Mouse (Mus musculus): ENCODE measurements around the gene Pdxk. TPM values are rescaled to one million over a fixed set of nuclear protein-coding genes. Genes with fewer than 3 reads are reported as not detected.
A peak's percentile ranks its signal among the peaks of the same experiment; 100 is the strongest.

Gene Pdxk
- polyA plus RNA-seq, 1 experiment from 2014 or later = 19.2 TPM

DNA sequence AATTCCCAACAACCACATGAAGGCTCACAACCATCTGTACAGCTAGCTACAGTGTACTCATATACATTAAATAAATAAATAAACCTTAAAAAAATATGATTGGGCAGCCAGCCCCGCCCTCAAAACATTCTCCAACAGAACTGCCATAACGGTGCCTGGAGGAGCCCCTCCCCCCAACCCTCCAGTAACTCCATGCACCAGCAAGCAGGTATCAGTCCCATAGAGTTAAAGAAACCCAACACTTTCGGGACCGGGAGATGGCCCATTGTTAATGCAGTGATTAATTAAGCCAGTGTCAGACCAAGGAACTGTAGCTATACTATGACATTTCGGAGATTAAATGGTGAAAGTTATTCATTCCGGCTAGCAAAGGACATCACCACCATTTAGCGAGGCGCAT is 52.9 kb downstream of the Pdxk start:
- Histone ChIP-seq H3K27me3 (no peaks in the 10 kb centered on the region), H3K27ac (peak overlapping the region; percentile 89), H3K4me3 (peak overlapping the region; percentile 88), H3K36me3 (peaks cover 40% of the 10 kb centered on the region), H3K9me3 (no peaks in the 10 kb centered on the region), H3K9ac (peak overlapping the region; percentile 85), H3K4me1 (replicated peaks) (peaks cover 14% of the 10 kb centered on the region), H3K4me2 (peak overlapping the region; percentile 71)
- ATAC-seq (ENCODE audit: low FRiP score) = 0 out of 2 replicates have a peak, but pooled peaks have one; percentile 9
- 17% methylated on average over 8 of the region's 8 CpGs for WGBS

DNA sequence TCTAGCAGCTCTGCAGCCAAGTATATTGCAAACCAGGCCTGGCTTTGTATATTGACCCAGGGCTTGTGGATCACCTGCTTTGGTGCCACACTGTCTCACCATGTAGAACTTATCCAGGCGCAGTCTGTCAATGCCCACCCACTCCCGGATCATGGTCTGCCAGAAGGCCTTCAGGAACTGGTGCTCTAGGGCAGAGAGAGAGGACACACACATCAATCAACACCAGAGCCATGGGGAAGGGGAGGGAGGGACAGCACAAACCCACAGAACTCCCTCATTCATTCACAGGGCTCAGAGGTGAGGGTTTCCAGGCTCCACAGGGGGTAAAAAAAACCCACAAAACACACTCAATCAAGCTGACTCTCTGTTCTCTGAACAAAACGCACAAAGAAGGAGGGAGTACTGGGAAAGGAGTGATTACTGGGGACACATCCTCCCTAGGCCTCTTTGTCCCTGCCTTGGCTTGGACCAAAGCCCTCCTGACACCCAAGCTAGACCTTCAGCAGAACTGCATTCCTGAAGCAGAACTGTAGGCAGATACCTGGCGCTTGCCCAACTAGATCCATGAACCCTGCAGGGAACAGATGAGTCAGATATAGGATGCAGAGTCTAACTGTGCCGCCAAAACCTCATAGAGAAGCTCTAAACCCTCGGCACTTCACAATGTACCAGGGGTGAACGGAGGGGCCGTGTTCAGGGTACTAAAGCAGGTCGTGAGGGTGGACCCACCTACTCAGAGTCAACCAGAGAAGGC is 55.6 kb downstream of the Pdxk start:
- Histone ChIP-seq H3K36me3 (peaks cover 65% of the 10 kb centered on the region), H3K27ac (no peak overlapping the region), H3K4me3 (no peak overlapping the region), H3K27me3 (no peaks in the 10 kb centered on the region), H3K4me2 (no peak overlapping the region), H3K9ac (no peak overlapping the region), H3K4me1 (replicated peaks) (peaks cover 14% of the 10 kb centered on the region), H3K9me3 (no peaks in the 10 kb centered on the region)
- WGBS = 89% methylated on average over 9 of the region's 9 CpGs
- no peak for ATAC-seq (ENCODE audit: low FRiP score)

DNA sequence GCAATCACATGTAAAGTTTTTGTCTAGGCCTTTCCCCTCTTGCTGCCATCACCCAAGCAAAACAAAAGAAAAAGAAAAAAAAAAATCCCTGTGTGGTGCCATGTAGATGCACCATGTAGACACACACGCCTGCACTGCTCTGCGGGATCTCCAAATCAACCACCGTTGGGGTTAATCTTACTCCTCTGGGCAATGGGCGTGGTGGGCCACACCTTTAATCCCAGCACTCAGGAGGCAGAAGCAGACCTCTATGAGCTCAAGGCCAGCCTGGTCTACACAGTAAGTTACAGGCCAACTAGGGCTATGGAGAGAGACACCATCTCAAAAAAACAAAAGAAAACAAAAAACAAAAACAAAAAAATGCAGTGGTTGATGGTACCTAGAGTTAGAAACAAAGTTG is 57.6 kb downstream of the Pdxk start:
- Histone ChIP-seq H3K4me1 (replicated peaks) (peaks cover 14% of the 10 kb centered on the region), H3K27me3 (no peaks in the 10 kb centered on the region), H3K9me3 (no peaks in the 10 kb centered on the region), H3K9ac (no peak overlapping the region), H3K4me3 (no peak overlapping the region), H3K36me3 (peaks cover 86% of the 10 kb centered on the region), H3K4me2 (no peak overlapping the region), H3K27ac (no peak overlapping the region)
- WGBS = 96% methylated on average over 4 of the region's 4 CpGs
- ATAC-seq (ENCODE audit: low FRiP score) = no peak

DNA sequence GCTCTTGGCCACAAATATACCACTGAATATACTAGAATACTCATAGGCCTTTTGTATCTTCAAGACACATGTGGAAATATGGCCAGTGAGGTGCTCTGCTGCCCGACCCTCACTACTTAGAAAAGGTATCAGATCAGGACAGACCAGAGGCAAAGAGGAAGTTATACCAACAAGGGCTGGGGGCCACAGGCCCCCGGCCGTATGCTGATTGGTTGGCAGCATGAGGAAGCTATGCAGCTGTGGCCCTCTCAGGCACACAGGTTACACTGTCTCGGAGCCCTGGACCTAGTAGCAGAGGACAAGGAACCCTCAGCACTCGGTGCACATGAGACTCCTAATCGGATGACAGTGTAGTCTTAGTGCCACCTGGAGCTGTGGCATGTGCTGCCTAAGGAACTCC is 58.6 kb downstream of the Pdxk start:
- Histone ChIP-seq H3K27me3 (no peaks in the 10 kb centered on the region), H3K4me2 (no peak overlapping the region), H3K27ac (no peak overlapping the region), H3K4me3 (no peak overlapping the region), H3K36me3 (peaks cover 96% of the 10 kb centered on the region), H3K9ac (no peak overlapping the region), H3K4me1 (replicated peaks) (peaks cover 6% of the 10 kb centered on the region), H3K9me3 (no peaks in the 10 kb centered on the region)
- ATAC-seq (ENCODE audit: low FRiP score) = no peak
- WGBS = 93% methylated on average over 6 of the region's 6 CpGs

DNA sequence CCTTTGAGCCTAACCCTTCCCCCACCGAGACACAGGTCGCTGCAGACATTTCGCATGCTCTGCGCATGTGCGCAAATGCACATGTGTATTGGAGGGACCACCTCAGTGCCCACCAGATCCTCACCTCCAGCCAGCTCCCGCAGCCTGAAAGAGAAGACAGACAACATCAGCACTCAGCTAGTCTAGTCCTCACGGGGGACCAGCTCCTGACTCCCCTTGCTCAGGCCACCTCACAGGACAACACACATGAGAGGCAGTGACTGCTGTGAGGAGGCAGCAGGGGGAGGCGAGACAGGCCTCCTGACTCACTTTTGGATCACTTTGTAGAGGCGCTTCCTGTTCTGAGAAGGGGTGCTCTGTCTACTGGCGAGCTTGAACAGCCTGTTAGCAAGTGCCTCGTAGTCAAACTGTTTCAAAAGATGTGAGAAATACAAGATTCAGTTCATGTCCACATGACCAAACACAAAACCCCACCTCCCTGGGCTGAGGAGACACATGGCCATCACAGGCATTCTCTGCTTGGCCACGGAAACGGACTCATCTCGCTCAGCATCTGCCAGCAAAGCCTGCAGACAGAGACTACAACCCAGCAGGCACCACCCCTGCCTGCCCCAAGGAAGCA is 62.4 kb downstream of the Pdxk start:
- no peak for ATAC-seq (ENCODE audit: low FRiP score)
- Histone ChIP-seq H3K27me3 (no peaks in the 10 kb centered on the region), H3K4me1 (replicated peaks) (peaks cover 13% of the 10 kb centered on the region), H3K27ac (no peak overlapping the region), H3K9ac (no peak overlapping the region), H3K4me3 (no peak overlapping the region), H3K9me3 (no peaks in the 10 kb centered on the region), H3K36me3 (peaks cover 85% of the 10 kb centered on the region), H3K4me2 (no peak overlapping the region)
- 96% methylated on average over 14 of the region's 14 CpGs for WGBS

DNA sequence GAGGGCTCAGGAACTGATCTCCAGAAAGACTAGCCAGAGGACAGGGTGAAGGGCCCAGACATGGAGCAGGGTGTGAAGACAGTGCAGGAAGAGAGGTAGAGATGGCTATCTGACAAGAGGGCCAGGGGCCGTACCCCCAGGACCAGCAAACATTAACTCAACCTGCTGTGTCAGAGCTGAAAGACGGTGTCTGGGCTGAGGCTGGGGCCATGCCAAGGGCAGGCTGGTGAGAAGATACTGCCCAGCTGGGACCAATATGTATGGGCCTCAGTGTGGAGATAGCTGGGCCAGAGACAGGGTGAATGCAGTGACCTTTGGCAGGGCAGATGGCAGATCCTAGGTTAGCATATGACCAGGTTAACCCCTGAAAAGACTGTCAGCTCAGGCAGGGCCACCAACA is 63.6 kb downstream of the Pdxk start:
- Histone ChIP-seq H3K27me3 (no peaks in the 10 kb centered on the region), H3K4me3 (no peak overlapping the region), H3K36me3 (peaks cover 72% of the 10 kb centered on the region), H3K4me2 (no peak overlapping the region), H3K4me1 (replicated peaks) (peaks cover 20% of the 10 kb centered on the region), H3K27ac (no peak overlapping the region), H3K9me3 (no peaks in the 10 kb centered on the region), H3K9ac (no peak overlapping the region)
- WGBS = 95% methylated on average over 2 of the region's 2 CpGs
- ATAC-seq (ENCODE audit: low FRiP score) = no peak

GRCm38 (mm10) chr10:78399090-78399657 is 65.6 kb downstream of the Pdxk start:
- Histone ChIP-seq H3K27me3 (no peaks in the 10 kb centered on the region), H3K4me2 (no peak overlapping the region), H3K9ac (0 out of 2 replicates have a peak overlapping the region, but pooled peaks have one; percentile 35), H3K9me3 (no peaks in the 10 kb centered on the region), H3K27ac (peak overlapping the region; percentile 35; the same call in 1 of the 2 replicates), H3K4me1 (replicated peaks) (peaks cover 31% of the 10 kb centered on the region), H3K4me3 (no peak overlapping the region), H3K36me3 (peaks cover 55% of the 10 kb centered on the region)
- WGBS = 34% methylated on average over 17 of the region's 17 CpGs
- no peak for ATAC-seq (ENCODE audit: low FRiP score)

DNA sequence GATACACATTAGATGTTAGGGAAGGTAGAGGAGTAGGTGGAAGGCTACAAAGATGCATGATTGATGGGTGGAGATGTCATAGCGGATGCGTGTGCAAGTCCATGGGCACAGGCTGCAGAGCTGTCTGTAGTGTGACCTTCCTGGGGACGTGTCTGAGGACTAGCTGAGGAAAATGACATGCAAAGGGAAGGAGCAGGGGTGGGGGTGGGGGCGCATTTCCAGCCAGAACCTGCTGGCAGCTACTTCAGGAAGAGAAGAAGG is 68.2 kb downstream of the Pdxk start:
- Histone ChIP-seq H3K9me3 (no peaks in the 10 kb centered on the region), H3K4me2 (peak overlapping the region; percentile 45), H3K27me3 (peaks cover 12% of the 10 kb centered on the region), H3K27ac (no peak overlapping the region; the same call in 1 of the 2 replicates), H3K4me3 (no peak overlapping the region), H3K36me3 (peaks cover 28% of the 10 kb centered on the region), H3K9ac (no peak overlapping the region), H3K4me1 (replicated peaks) (peaks cover 36% of the 10 kb centered on the region)
- ATAC-seq (ENCODE audit: low FRiP score) = peak; percentile 44
- 60% methylated on average over 4 of the region's 4 CpGs for WGBS

DNA sequence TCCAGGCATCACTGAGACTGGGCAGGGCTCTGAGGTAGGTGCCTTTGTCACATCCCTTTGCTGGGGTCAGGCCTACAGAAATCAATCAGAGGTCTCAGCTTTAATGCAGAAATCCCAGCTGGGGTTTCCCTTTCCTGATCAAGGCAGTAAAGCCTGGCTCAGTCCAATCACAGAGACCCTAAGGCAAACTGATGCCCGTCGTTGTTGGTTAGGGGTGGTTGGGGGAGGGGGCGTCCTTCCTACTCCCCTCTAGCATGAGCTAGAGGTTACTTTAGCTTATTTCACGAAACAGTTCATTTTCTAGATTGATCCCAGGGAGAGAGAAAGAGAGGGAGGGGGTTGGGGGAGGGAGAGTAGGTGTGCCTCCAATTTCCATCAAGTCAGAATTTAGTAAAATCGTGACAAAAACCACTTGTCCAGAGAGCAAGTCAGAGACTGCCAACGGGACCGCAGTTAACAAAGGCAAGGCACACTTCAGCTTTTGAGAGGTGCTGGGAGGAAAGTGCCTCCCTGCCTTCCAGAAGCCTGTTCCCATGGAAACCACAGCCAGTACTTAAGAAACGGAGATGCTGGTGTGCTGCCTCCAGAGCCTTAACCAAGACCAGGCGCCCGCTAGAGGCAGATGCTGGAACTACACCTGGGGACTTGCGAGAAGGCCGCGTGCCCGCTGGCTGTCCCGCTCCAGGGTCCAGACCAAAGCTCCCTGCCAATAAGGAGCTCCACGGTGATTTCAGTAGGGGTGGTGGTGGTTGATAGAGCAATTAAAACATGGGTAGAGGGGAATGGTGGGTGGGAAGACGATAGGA is 68.8 kb downstream of the Pdxk start:
- Histone ChIP-seq H3K9me3 (no peaks in the 10 kb centered on the region), H3K4me3 (no peak overlapping the region), H3K27ac (peak overlapping the region; percentile 78), H3K4me2 (peak overlapping the region; percentile 45), H3K27me3 (peaks cover 17% of the 10 kb centered on the region), H3K4me1 (replicated peaks) (peaks cover 36% of the 10 kb centered on the region), H3K9ac (no peak overlapping the region), H3K36me3 (peaks cover 23% of the 10 kb centered on the region)
- peak; percentile 83 for ATAC-seq (ENCODE audit: low FRiP score)
- WGBS = 6% methylated on average over 17 of the region's 17 CpGs

- H3K4me1 ChIP-seq (replicated peaks) = peaks cover 40% of the 10 kb centered on the region
- peak overlapping the region; percentile 78 for H3K27ac ChIP-seq
- no peak overlapping the region for H3K9ac ChIP-seq
- no peaks in the 10 kb centered on the region for H3K9me3 ChIP-seq
- ATAC-seq (ENCODE audit: low FRiP score) = 0 out of 2 replicates have a peak, but pooled peaks have one; percentile 5
- H3K27me3 ChIP-seq = peaks cover 23% of the 10 kb centered on the region
- H3K4me3 ChIP-seq = no peak overlapping the region
- 75% methylated on average over 3 of the region's 3 CpGs for WGBS
- H3K4me2 ChIP-seq = 0 out of 2 replicates have a peak overlapping the region, but pooled peaks have one; percentile 45
- peaks cover 17% of the 10 kb centered on the region for H3K36me3 ChIP-seq
Observed at GRCm38 (mm10) chr10:78395377-78395776, 69.4 kb downstream of the Pdxk start.

- WGBS = 2% methylated on average over 18 of the region's 18 CpGs
- Histone ChIP-seq H3K27ac (no peak overlapping the region), H3K4me1 (replicated peaks) (peaks cover 27% of the 10 kb centered on the region), H3K4me3 (no peak overlapping the region), H3K27me3 (peaks cover 45% of the 10 kb centered on the region), H3K9me3 (no peaks in the 10 kb centered on the region), H3K4me2 (no peak overlapping the region), H3K36me3 (no peaks in the 10 kb centered on the region), H3K9ac (no peak overlapping the region)
- ATAC-seq (ENCODE audit: low FRiP score) = no peak
Observed at GRCm38 (mm10) chr10:78392072-78392471, 72.7 kb downstream of the Pdxk start.

DNA sequence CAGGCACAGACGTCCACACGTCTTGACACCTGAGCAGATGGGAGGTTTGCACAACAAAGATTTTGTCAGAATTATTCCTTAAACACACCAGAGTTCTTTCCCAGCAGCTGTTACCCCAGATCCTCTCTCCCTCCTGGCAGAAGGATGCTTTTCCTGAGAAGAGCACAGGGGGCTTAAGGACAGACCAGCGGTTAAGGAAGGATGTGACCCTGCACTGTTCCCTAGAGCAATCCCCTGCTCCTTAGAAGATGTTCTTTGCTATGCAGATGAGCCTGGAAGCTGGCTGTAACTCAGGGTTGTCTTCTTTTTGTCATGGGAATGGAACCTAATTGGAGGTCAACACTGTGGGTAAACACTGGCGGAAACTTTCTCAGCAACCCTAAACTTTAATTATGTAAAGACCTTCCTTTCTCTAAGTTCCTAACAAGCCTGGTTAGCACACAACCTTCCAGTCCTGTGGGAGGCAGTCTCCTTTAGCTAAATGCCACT is 73.7 kb downstream of the Pdxk start:
- H3K4me1 ChIP-seq (replicated peaks) = peaks cover 19% of the 10 kb centered on the region
- H3K27me3 ChIP-seq = peaks cover 45% of the 10 kb centered on the region
- no peaks in the 10 kb centered on the region for H3K36me3 ChIP-seq
- 20% methylated on average over 4 of the region's 4 CpGs for WGBS
- no peak overlapping the region for H3K27ac ChIP-seq
- no peak for ATAC-seq (ENCODE audit: low FRiP score)
- no peak overlapping the region for H3K4me3 ChIP-seq
- no peak overlapping the region for H3K4me2 ChIP-seq
- no peaks in the 10 kb centered on the region for H3K9me3 ChIP-seq
- no peak overlapping the region for H3K9ac ChIP-seq
